Mouse (Mus musculus) gastrocnemius, postnatal 4 days (tissue): ENCODE measurements at regions not wholly inside any gene's neighbourhood (a gene's known extent, or its start where the extent isn't known, plus 50 kb on each side); places are given as distances from the start of the nearest gene placed in this dataset.

Source experiments
- DNase-seq, 2 experiments: peaks; one replicate each; pipeline ENCODE4 v3.0.0; 2021 to 2022; ENCODE audit warnings: low spot score in 2 of 2, mixed read lengths in 2 of 2

- DNase-seq, result no peak
These were observed 350.7 kb upstream of the Rasgrp1 start for GRCm38 (mm10) chr2:117693537-117693936.

- DNase-seq, result peak in 1 of 2 experiments; percentile 16
These were observed 367.5 kb upstream of the Rasgrp1 start for GRCm38 (mm10) chr2:117710173-117710813.

GRCm38 (mm10) chr2:117724066-117724465, 381.3 kb upstream of the Rasgrp1 start:
- no peak for DNase-seq

GRCm38 (mm10) chr2:117731253-117731652, 380.4 kb upstream of the Thbs1 start:
- DNase-seq, result no peak

GRCm38 (mm10) chr2:117742413-117742812, 369.3 kb upstream of the Thbs1 start:
- no peak for DNase-seq

GRCm38 (mm10) chr2:117743901-117744300, 367.8 kb upstream of the Thbs1 start:
- no peak for DNase-seq

- DNase-seq, result no peak
These were observed 365.9 kb upstream of the Thbs1 start for GRCm38 (mm10) chr2:117745767-117746166.

GRCm38 (mm10) chr2:117747136-117747535, 364.5 kb upstream of the Thbs1 start:
- DNase-seq, result no peak

- DNase-seq, result no peak
These were observed 362.8 kb upstream of the Thbs1 start for GRCm38 (mm10) chr2:117748892-117749291.

GRCm38 (mm10) chr2:117759491-117760013, 352.1 kb upstream of the Thbs1 start:
- DNase-seq, result no peak

GRCm38 (mm10) chr2:117763631-117764030, 348.0 kb upstream of the Thbs1 start:
- DNase-seq, result no peak

GRCm38 (mm10) chr2:117765572-117765971, 346.1 kb upstream of the Thbs1 start:
- no peak for DNase-seq

- no peak for DNase-seq
These were observed 345.2 kb upstream of the Thbs1 start for GRCm38 (mm10) chr2:117766450-117766849.

GRCm38 (mm10) chr2:117769402-117770114, 342.1 kb upstream of the Thbs1 start:
- DNase-seq, result no peak

- no peak for DNase-seq
These were observed 341.6 kb upstream of the Thbs1 start for GRCm38 (mm10) chr2:117770115-117770485.

- DNase-seq, result no peak
These were observed 331.4 kb upstream of the Thbs1 start for GRCm38 (mm10) chr2:117780287-117780686.

- DNase-seq, result peak in 1 of 2 experiments; percentile 20
These were observed 330.9 kb upstream of the Thbs1 start for GRCm38 (mm10) chr2:117780816-117781215.

GRCm38 (mm10) chr2:117787321-117787720, 324.4 kb upstream of the Thbs1 start:
- no peak for DNase-seq

- no peak for DNase-seq
These were observed 317.4 kb upstream of the Thbs1 start for GRCm38 (mm10) chr2:117794285-117794684.

GRCm38 (mm10) chr2:117801946-117802600, 309.6 kb upstream of the Thbs1 start:
- no peak for DNase-seq

GRCm38 (mm10) chr2:117802686-117803085, 309.0 kb upstream of the Thbs1 start:
- DNase-seq, result no peak

- DNase-seq, result no peak
These were observed 307.0 kb upstream of the Thbs1 start for GRCm38 (mm10) chr2:117804686-117805085.
